Mouse (Mus musculus) c-Kit-negative CD71-positive TER-119-positive erythroid progenitor cells, embryonic 14.5 days (primary cell): ENCODE measurements around the gene Gm10837.
"Not testable (repeated sequence)": the region's sequence is repeated elsewhere in the genome, so short reads cannot be mapped to it uniquely, and the experiment has no call there.

Source experiments
- DNase-seq: peaks from one replicate; pipeline ENCODE4 v3.0.0-alpha.2; 2013; ENCODE audit warnings: low read depth, low spot score

Gm10837 gene

GRCm38 (mm10) chr14:122490441-122491328 is at the start of gene Gm10837:
Gm10837 (plus strand) TSS chr14:122490586.
- no peak for DNase-seq

- no peak for DNase-seq
These were observed 40.5 kb upstream of the Gm10837 start for GRCm38 (mm10) chr14:122449601-122450495.

- no peak for DNase-seq
These were observed 39.6 kb upstream of the Gm10837 start, which contains the start of gene Gm5089 for GRCm38 (mm10) chr14:122450496-122451382. Gm5089 (minus strand) TSS chr14:122451115.

- DNase-seq = no peak
These were observed 38.7 kb upstream of the Gm10837 start for GRCm38 (mm10) chr14:122451551-122452145.

GRCm38 (mm10) chr14:122452701-122453387 is 37.5 kb upstream of the Gm10837 start:
- DNase-seq = no peak

GRCm38 (mm10) chr14:122453388-122453995 is 36.9 kb upstream of the Gm10837 start:
- no peak for DNase-seq

GRCm38 (mm10) chr14:122453996-122454738 is 36.2 kb upstream of the Gm10837 start:
- no peak for DNase-seq

- DNase-seq = no peak
These were observed 35.4 kb upstream of the Gm10837 start for GRCm38 (mm10) chr14:122454901-122455561.

- DNase-seq = no peak
These were observed 34.8 kb upstream of the Gm10837 start for GRCm38 (mm10) chr14:122455562-122455958.

- DNase-seq = not testable (repeated sequence)
These were observed 31.1 kb upstream of the Gm10837 start for GRCm38 (mm10) chr14:122459332-122459731.

GRCm38 (mm10) chr14:122459776-122460175 is 30.6 kb upstream of the Gm10837 start:
- DNase-seq = no peak

- no peak for DNase-seq
These were observed 30.2 kb upstream of the Gm10837 start for GRCm38 (mm10) chr14:122460226-122460625.

GRCm38 (mm10) chr14:122461500-122461899 is 28.9 kb upstream of the Gm10837 start:
- DNase-seq = no peak

GRCm38 (mm10) chr14:122461966-122462365 is 28.4 kb upstream of the Gm10837 start:
- no peak for DNase-seq

- DNase-seq = no peak
These were observed 27.7 kb upstream of the Gm10837 start for GRCm38 (mm10) chr14:122462689-122463079.

- no peak for DNase-seq
These were observed 27.2 kb upstream of the Gm10837 start for GRCm38 (mm10) chr14:122463080-122463691.

GRCm38 (mm10) chr14:122463734-122464341 is 26.5 kb upstream of the Gm10837 start:
- DNase-seq = not testable (repeated sequence)

GRCm38 (mm10) chr14:122464351-122464762 is 26.0 kb upstream of the Gm10837 start:
- no peak for DNase-seq
